Mouse (Mus musculus): ENCODE data around the gene Spatc1l. TPM values are rescaled to one million over a fixed set of nuclear protein-coding genes. Genes with fewer than 3 reads are reported as not detected.

The Spatc1l gene
- total RNA-seq, 1 experiment from 2014 or later: not detected

DNA sequence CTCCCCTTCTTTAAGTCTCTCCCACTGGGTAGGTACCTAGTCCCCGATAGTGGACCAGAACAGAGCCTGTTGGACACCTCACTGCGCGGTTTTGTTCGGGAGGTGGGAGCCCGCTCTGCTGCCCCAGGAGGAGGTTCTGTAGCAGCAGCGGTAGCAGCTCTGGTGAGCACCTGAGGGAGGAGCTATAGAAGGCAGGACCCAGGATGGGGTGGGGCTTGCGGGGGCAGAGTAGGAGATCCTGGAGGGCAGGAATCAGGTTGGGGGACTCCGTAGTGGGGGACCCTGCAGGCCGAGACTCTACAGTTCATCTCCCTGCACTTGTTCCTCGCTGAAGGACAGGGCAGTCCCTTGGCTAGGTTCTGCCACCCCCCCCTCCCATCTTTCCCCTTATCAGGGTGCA lies 22.1 kb downstream of the Spatc1l start:
- ATAC-seq (replicated peaks; ENCODE audit: insufficient number of reproducible peaks, low FRiP score, low TSS enrichment, poor library complexity, severe bottlenecking): no peak

DNA sequence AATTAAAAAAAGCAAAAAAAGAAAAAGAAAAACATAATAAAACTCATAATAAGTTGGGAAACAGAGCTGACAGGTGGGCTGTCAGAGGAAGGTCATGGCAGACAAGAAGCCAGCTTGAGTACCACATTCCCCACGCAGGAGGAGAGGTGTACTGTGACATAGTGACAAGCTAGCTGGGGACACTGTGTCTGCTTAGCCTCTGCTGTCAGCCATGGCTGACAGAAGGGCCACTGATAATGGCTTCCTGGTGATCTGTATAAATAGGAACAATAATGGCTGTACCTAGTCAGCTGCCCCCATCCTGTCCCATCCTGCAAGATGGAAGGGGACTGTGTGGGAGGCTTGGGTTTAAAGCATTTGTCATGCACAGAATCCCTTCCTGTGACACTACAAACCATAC lies 24.1 kb downstream of the Spatc1l start:
- no peak for ATAC-seq (replicated peaks; ENCODE audit: insufficient number of reproducible peaks, low FRiP score, low TSS enrichment, poor library complexity, severe bottlenecking)

- no peak for ATAC-seq (replicated peaks; ENCODE audit: insufficient number of reproducible peaks, low FRiP score, low TSS enrichment, poor library complexity, severe bottlenecking)
Measured at GRCm38 (mm10) chr10:76590197-76590596, 28.1 kb downstream of the Spatc1l start.

DNA sequence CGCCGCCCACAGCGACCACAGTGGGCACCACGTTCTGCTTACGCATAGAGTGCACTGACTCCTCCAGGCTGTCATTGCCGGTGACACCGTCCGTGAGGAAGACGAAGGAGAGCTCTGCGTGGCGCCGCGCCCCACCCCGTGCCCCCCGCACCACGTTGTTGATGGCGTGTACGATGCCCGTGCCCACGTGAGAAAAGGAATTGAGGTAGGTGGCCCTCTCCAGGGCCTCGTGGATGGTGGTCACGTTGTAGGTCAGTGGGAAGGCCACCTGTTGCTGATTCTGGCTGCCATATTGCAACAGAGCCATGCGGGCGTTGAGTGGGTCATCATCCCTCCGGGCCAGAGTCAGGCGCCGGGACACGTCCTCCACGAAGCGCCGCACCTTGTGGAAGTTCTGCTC lies 34.3 kb downstream of the Spatc1l start:
- ATAC-seq (replicated peaks; ENCODE audit: insufficient number of reproducible peaks, low FRiP score, low TSS enrichment, poor library complexity, severe bottlenecking): no peak

DNA sequence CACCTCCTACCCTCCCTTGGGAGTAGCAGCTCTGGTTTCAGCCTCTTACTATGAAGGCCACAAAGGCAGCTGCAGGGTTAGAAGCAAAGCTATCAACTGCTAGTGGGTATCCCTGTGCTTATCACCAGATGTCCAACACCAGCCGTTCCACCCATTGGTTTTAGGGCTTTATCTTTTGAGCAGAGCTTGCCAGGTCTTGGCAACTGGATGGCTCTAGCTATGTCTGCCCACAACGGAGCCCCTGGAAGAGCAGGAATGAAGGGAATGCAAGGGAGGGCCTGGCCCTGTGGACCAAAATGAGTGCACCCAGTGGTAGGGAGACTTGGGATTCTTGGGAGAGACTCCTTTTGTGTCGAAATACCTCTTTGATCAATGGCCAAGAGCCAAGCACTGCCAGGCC lies 40.6 kb downstream of the Spatc1l start:
- ATAC-seq (replicated peaks; ENCODE audit: insufficient number of reproducible peaks, low FRiP score, low TSS enrichment, poor library complexity, severe bottlenecking): no peak

- ATAC-seq (replicated peaks; ENCODE audit: insufficient number of reproducible peaks, low FRiP score, low TSS enrichment, poor library complexity, severe bottlenecking): no peak
Measured at GRCm38 (mm10) chr10:76612473-76612872, 50.4 kb downstream of the Spatc1l start.

Other genes with a start within 250 kb of the Spatc1l start
- gene Dip2a, start 217.0 kb upstream of the Spatc1l start, total RNA-seq (2017): 5.5 to 8.2 TPM (median 6.8 TPM) in 3 replicates
- 23.2 to 90.2 TPM (median 54.9 TPM) in 3 replicates for gene AC141477.1, start 121.8 kb upstream of the Spatc1l start, total RNA-seq (2017)
- gene Pcnt, start 119.5 kb upstream of the Spatc1l start, total RNA-seq (2017): 36.3 to 48.3 TPM (median 40.0 TPM) in 3 replicates
- gene 2610028H24Rik, start 113.2 kb upstream of the Spatc1l start, total RNA-seq (2017): not detected in 3 replicates
- gene Mcm3ap, start 93.3 kb upstream of the Spatc1l start, total RNA-seq (2017): 56.0 to 77.8 TPM (median 72.0 TPM) in 3 replicates
- 2.2 to 4.7 TPM (median 2.4 TPM) in 3 replicates for gene Ybey, start 93.2 kb upstream of the Spatc1l start, total RNA-seq (2017)
- gene Lss, start 30.7 kb upstream of the Spatc1l start, total RNA-seq (2017): 4.4 to 8.6 TPM (median 4.7 TPM) in 3 replicates
- gene Ftcd, start 13.4 kb downstream of the Spatc1l start, total RNA-seq (2017): not detected in 3 replicates
- not detected in 3 replicates for gene Col6a2, start 61.4 kb downstream of the Spatc1l start, total RNA-seq (2017)
- not detected in 3 replicates for gene Col6a1, start 163.9 kb downstream of the Spatc1l start, total RNA-seq (2017)

All from monocyte, adult 5-6 weeks (primary cell).